Mouse (Mus musculus): ENCODE results near the gene Asb12.
"Not testable (repeated sequence)": the region's sequence is repeated elsewhere in the genome, so short reads cannot be mapped to it uniquely, and the experiment has no call there.

GRCm38 (mm10) chrX:95535493-95535892 is 22.3 kb downstream of the Asb12 start:
- TF ChIP-seq CTCF (IDR thresholded peaks at IDR 0.05; ENCODE audit: borderline replicate concordance, insufficient read depth, low read length); POLR2A (IDR thresholded peaks at IDR 0.05; ENCODE audit: low read depth, low read length): not testable (repeated sequence)
